Mouse (Mus musculus): ENCODE measurements around the gene Tagln. TPM values are rescaled to one million over a fixed set of nuclear protein-coding genes. Genes with fewer than 3 reads are reported as not detected.

The Tagln gene
- total RNA-seq, 2 experiments from 2014 or later: 12.7 to 18.2 TPM

GRCm38 (mm10) chr9:45907078-45907428, 28.8 kb downstream of the Tagln start:
- no peak for DNase-seq (ENCODE audit: low spot score in 2 of 2)

DNA sequence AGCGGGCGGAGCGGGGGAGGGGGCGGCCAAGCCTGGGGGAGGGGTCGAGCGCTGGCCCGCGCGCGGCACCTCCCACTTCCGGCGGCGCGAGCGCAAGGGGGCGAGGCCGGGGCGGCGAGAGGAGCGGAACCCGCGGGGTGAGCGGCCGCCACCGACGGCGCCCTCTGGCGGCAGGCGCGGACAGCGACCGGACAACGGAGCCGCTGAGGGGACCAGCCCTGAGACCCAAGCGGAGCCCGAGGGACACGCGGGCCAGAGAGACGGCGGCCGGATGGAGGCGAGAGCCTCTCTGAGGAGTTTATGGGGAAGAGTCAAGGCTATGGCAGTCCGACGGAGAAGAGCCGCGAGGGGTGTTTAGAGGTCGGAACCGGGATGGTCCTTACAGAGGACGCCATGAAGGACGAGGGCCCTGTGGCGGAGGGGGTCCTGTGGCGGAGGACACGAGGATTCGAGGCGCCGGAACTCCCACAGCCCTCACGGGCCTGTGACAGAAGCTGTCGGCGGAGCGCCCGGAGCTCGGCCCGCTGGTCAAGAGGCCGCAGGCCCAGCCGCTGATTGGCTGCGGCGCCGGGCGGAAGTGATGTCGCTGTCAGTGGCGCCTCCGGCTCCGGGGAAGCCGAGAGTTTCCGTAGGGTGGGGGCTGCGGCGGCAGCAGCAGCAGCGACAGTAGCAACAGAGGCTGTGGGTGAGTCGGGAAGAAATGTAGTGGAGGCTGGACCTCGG, 29.3 kb downstream of the Tagln start, which contains the start of the genes Pcsk7 and Rnf214:
Gene Pcsk7 (plus strand): TSS at position 143 of the 723 bp plus-strand sequence.
Gene Rnf214 (minus strand): TSS at position 557 of the 723 bp plus-strand sequence.
- DNase-seq (ENCODE audit: low spot score in 2 of 2): peak; percentile 88 to 89

GRCm38 (mm10) chr9:45905811-45906237, 30.0 kb downstream of the Tagln start:
- DNase-seq (ENCODE audit: low spot score in 2 of 2): peak; percentile 16 to 19

- DNase-seq (ENCODE audit: low spot score in 2 of 2): no peak
Measured at GRCm38 (mm10) chr9:45905196-45905595, 30.7 kb downstream of the Tagln start.

- DNase-seq (ENCODE audit: low spot score in 2 of 2): no peak
Measured at GRCm38 (mm10) chr9:45893681-45894080, 42.2 kb downstream of the Tagln start.

Small RNAs within 50 kb of the gene (microRNA-seq; reads per million reads assigned to microRNA genes)
- gene Mir7087: 0 to 0.45 reads per million in 2 experiments

Other genes with a start within 250 kb of the Tagln start
- gene Cep164, start 107.4 kb downstream of the Tagln start, total RNA-seq (2021): 10 to 100 TPM; 15.5 to 15.8 TPM
- gene Bace1, start 97.5 kb downstream of the Tagln start, total RNA-seq (2021): 100 to 1,000 TPM in 1 of 2 experiments, 10 to 100 TPM in 1; 96.6 to 101 TPM
- 10 to 100 TPM; 22.6 to 28.4 TPM for gene Pcsk7, start 29.6 kb downstream of the Tagln start, total RNA-seq (2021)
- 10 to 100 TPM; 67.0 to 67.2 TPM for gene Rnf214, start 29.1 kb downstream of the Tagln start, total RNA-seq (2021)
- 100 to 1,000 TPM; 112 to 121 TPM for gene Sidt2, start 19.2 kb upstream of the Tagln start, total RNA-seq (2021)
- gene Pafah1b2, start 76.6 kb upstream of the Tagln start, total RNA-seq (2021): 100 to 1,000 TPM; 196 to 238 TPM
- 100 to 1,000 TPM; 104 to 118 TPM for gene Sik3, start 76.8 kb upstream of the Tagln start, total RNA-seq (2021)